Mouse (Mus musculus): ENCODE data around the gene Cylc1. TPM values are rescaled to one million over a fixed set of nuclear protein-coding genes. Genes with fewer than 3 reads are reported as not detected.

The Cylc1 gene
- polyA plus RNA-seq (2012; rRNA removed): not detected in 2 replicates

DNA sequence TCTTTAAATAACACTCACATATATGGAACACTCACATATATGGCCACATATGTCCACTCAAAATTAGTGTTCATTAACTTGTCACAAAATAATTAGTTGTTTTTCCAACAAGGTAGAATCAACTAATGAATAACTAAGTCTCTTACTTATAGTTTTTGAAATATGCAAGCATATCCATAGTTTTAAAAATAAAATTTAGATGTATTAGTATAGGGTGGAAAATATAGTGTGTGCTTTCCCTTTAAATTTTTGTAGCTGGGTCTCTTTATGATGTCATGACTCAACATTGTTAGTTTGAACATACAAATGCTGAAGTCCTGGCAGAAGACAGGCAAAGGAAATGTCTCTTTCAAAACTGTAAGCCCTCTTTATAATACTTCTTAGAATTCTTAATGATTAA is at the start of gene Cylc1:
Gene Cylc1 (plus strand): TSS at position 301 of the 400 bp plus-strand sequence.

DNA sequence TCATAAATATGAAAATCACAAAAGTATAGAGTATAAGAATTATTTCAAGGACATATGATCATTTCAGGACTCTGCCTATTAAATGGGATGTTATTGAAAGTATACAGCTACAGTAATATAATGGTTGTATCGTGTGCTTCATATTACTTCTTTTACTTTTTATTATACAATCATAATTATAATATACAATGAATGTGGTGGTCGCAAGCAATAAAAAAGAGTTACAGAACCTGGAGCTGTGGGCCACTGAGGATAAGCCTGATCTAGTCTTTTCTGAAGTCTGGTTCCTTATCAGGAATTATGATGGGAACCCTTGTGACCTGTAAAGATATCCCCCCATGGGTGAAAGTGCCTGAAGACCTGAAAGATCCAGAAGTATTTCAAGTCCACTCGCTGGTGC is 57.8 kb downstream of the Cylc1 start, which contains the start of gene Gm10112:
Gene Gm10112 (plus strand): TSS at position 301 of the 400 bp plus-strand sequence.

Other genes starting within 250 kb of the Cylc1 start
- not detected in 2 replicates for gene Gm10112, start 57.9 kb downstream of the Cylc1 start, polyA plus RNA-seq (2012; rRNA removed)